Mouse (Mus musculus) 416B (cell line): ENCODE results near the gene Akr1d1.

ENCODE experiments used
- DNase-seq: peaks from one replicate; pipeline ENCODE4 v3.0.0; 2011; ENCODE audit warnings: low read depth

Akr1d1 gene

GRCm38 (mm10) chr6:37567363-37567762, 37.4 kb downstream of the Akr1d1 start:
- no peak for DNase-seq

- DNase-seq: no peak
Measured at GRCm38 (mm10) chr6:37571939-37572338, 42.0 kb downstream of the Akr1d1 start.

GRCm38 (mm10) chr6:37572935-37573334, 43.0 kb downstream of the Akr1d1 start:
- DNase-seq: no peak

GRCm38 (mm10) chr6:37580476-37580875, 50.5 kb downstream of the Akr1d1 start:
- no peak for DNase-seq

- peak; percentile 76 for DNase-seq
Measured at GRCm38 (mm10) chr6:37589340-37589962, 59.5 kb downstream of the Akr1d1 start.

- no peak for DNase-seq
Measured at GRCm38 (mm10) chr6:37590800-37591199, 60.8 kb downstream of the Akr1d1 start.

GRCm38 (mm10) chr6:37592101-37593032, 62.4 kb downstream of the Akr1d1 start:
- DNase-seq: peak; percentile 58

- DNase-seq: no peak
Measured at GRCm38 (mm10) chr6:37593033-37593374, 63.0 kb downstream of the Akr1d1 start.

GRCm38 (mm10) chr6:37593551-37594089, 63.6 kb downstream of the Akr1d1 start:
- DNase-seq: no peak

GRCm38 (mm10) chr6:37597088-37597487, 67.1 kb downstream of the Akr1d1 start:
- peak; percentile 24 for DNase-seq

GRCm38 (mm10) chr6:37598033-37598432, 68.1 kb downstream of the Akr1d1 start:
- DNase-seq: no peak

- no peak for DNase-seq
Measured at GRCm38 (mm10) chr6:37600976-37601498, 71.1 kb downstream of the Akr1d1 start.

- DNase-seq: no peak
Measured at GRCm38 (mm10) chr6:37602857-37603765, 73.1 kb downstream of the Akr1d1 start.

- no peak for DNase-seq
Measured at GRCm38 (mm10) chr6:37604178-37604883, 74.4 kb downstream of the Akr1d1 start.

- DNase-seq: no peak
Measured at GRCm38 (mm10) chr6:37604884-37605269, 74.9 kb downstream of the Akr1d1 start.

- no peak for DNase-seq
Measured at GRCm38 (mm10) chr6:37607511-37608289, 77.7 kb downstream of the Akr1d1 start.

GRCm38 (mm10) chr6:37612603-37613284, 82.8 kb downstream of the Akr1d1 start:
- no peak for DNase-seq

GRCm38 (mm10) chr6:37615490-37615889, 85.5 kb downstream of the Akr1d1 start:
- DNase-seq: no peak

GRCm38 (mm10) chr6:37616136-37616535, 86.2 kb downstream of the Akr1d1 start:
- DNase-seq: no peak
